Mouse (Mus musculus): ENCODE measurements around the gene Mnd1.

- no peak for TF ChIP-seq CTCF (IDR thresholded peaks at IDR 0.05; ENCODE audit: low read depth)
- no peak for TF ChIP-seq EP300 (IDR thresholded peaks at IDR 0.05; ENCODE audit: low read depth)
Observed at GRCm38 (mm10) chr3:84127431-84127830, 28.2 kb downstream of the Mnd1 start.
